Mouse (Mus musculus) frontal cortex, postnatal 25 days (tissue): Measurements from ENCODE around the gene Msmo1.

Experiments
- DNase-seq, 2 experiments: peaks; one replicate each; pipeline ENCODE4 v3.0.0; 2022; ENCODE audit warnings: low spot score in 2 of 2

The Msmo1 gene

DNA sequence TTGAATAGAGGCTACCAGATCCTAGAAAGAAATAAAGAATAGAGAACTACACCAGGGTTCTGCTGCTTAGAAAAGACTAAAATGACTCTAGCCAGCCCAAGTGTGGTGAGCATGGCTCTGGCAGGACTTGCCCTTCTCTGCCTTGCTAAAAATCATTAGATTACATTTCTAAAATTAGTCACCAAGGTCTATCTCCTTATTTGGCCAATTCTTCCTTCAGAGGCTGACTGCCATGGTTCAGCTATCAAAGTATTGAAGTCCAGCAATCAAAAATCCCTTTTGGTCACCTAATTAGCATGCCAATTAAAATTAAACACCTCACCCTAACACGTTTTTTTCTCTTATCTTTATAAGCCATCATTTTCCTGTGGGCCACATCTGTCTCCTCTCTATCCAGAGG lies 22.0 kb downstream of the Msmo1 start:
- no peak for DNase-seq

DNA sequence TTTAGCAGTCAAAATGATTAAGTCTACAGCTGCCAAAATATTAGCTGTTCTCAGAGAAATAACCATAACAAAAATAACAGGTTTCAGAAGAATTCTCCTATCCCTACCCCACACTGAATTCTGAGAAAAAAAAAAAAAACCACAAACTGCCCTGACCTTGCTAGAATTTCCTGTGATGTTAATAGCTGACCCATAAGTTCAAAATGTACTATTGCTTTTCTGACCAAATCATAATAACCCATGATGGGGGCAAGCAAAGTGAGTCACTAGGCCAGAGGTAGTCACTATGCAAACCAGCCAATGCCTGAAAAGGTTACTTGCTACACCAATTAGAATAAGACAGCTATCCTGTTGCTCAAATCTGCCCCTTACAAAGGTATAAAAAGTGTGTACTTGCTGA lies 26.1 kb downstream of the Msmo1 start:
- no peak for DNase-seq

DNA sequence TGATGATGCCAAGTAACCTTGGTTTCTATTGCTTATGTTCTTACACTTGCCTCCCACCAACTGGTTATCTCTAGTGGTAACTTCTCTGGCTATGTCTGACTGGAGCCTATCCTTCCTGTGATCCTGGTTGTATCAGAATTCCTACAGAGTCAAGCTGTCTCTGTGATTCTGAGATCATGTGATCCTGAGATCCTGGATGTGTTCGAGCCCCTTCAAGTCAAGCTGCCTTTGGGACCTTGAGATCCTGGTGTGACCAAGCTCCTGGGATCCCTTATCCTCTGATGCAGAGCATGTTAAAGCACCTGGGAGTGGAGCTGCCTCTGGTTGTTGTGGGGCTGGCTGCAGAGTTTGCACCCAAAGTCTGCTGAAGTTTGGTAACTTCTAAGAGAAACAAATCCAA lies 30.4 kb downstream of the Msmo1 start:
- DNase-seq: no peak

DNA sequence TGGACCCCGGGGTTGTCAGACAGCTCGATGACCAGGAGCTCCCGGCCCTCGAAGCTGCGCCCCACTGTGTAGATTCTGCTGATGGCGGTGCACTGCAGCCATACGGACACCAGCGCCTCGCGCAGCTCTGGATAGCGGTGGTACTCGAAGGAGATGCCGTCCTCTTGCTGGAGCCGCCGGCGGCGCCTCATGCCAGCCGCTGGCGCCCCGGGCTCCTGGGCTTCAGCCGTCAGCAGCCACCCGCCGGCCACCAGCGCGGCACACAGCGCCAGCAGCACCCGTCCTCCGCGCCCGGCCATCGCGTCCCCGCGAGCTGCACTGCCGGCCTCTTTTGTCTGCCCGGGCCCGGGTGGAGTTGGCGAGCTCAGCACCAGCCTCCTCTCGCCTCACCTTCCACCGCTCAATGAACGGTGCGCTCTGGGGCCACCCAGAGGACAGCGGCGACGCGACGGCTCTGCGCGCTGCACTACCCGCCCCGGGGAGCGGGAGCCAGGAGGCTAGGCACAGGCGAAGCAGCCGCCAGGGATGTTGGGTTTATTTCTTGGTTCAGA lies 40.9 kb downstream of the Msmo1 start, which contains the start of gene Cpe:
Gene Cpe (minus strand): TSS at position 404 of the 551 bp plus-strand sequence.
- DNase-seq: peak; percentile 72 to 78

DNA sequence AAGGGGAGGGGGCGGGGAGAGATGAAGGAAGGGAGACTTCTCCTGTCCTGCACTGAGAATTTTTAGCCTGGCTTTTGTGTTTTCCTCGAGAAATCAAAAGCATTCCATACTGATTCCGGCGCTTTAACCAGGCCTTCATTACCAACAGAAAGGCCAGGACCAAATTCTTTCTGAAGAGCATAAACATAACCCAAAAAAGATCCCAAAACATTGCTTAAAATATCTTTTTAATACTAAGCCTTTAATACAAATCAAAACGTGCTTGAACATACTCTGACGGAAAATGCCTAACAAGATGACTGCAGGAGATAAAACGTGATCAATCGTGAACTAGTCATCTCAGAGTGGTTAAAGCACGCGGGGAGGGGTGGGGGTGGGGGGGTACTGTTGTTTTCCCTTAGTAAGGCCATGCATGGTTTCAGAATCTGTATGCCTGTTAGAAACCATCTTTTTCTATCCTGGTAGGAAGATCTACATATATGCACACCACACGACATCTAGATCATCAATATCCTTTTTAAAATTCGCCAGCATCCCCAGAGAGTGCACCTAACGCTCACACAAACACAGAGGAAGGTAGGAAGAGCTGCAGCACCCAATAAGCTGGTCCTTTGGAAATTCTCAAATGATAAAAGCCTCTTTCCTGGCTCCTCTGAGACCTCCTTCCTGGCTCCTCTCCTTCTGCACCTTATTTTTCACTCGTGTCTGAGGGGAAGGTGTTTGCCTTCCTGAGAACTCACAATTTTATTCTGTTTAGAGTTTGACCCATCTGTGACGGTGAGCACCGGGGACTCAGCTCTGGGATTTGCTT lies 41.8 kb downstream of the Msmo1 start:
- no peak for DNase-seq

DNA sequence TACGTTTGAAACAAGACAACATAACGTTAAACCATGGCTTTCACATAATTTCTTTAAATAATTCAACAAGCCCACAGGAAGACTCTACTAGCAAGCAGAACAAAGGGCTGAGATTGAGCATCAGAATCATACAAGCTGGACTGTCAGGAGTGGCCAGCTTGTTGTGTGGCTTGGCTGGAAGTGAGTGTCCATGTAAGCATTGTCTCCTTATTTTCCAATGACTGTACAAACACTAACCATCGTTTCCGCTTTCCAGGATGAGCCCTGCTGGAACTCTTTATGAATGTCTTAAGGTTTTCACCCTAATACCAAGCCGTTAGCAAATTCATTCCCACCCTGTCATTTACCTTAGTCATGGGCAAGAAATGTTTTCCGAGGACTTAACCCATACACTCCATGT lies 42.7 kb downstream of the Msmo1 start:
- no peak for DNase-seq

DNA sequence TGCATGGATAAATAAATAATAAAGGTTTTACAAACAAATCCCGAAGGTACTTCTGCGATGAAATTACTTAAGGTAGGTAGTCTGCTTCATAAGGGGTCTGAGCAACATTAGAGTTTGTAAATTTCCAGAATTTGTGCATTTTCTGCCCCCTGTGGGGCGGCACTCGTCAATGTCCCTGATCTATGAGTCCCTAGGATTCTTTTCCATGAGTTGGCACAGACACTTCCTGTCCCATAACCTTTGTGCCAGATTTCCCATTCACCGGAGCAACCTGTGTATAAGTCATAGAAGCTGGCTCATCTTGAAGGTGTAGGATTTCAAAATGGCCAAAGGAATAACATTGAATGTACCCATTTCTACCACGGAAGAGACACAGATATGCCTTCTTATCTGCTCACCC lies 43.3 kb downstream of the Msmo1 start:
- DNase-seq: no peak

DNA sequence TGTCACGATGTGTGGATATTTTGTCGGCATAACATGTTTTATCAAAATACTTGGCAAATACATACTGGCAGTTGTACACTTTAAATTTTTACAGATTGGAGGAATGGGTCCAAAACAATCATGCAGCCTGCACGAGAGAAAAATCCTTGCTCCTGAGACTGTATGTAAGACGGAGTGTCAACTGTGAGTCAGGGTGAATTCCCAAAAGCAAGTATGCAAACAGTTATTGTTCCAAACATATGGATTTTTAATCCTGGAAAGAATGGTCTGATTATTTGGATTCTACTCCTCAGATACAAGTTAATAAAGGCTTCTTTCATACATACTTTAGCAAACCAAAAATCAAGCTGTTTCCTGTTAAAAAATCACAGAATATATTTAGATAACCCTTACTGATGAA lies 44.9 kb downstream of the Msmo1 start:
- DNase-seq: no peak

DNA sequence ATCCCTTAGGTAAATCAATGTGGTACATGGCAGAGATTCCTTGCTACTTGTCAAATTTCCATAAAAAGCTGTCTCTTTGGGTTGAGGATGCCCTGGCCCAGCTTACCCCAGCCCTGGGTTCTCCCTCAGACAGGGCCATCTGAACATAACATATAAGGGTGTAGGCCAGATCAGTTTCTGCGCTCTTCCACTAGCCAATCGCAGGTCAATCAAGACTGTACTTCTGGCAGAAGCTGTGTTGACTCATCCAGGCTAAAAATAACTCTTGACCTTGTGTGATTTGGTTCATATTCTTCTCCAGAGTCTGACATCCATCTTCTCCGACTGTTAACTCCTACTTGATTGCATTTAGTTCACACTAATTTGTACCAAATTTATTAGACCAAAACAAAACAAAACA lies 45.4 kb downstream of the Msmo1 start:
- DNase-seq: no peak

DNA sequence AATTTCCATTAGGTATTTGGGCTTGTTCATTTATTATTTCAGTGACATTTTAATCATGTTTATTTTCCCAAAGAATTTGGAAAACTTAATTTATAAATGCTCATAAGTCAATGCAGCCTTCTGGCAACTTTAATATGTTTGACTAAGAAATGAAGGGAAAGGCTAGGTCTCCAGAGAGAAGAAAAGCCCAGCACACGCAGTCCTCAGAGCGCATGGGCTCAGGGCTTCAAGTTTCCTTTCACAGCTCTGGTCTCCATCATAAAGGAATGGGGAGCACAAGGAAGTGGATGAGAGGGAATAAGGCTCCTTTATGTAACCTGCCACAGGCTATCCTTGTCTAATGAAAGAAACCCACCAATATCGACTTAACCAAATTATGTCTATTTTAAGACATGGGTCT lies 51.1 kb downstream of the Msmo1 start:
- no peak for DNase-seq

DNA sequence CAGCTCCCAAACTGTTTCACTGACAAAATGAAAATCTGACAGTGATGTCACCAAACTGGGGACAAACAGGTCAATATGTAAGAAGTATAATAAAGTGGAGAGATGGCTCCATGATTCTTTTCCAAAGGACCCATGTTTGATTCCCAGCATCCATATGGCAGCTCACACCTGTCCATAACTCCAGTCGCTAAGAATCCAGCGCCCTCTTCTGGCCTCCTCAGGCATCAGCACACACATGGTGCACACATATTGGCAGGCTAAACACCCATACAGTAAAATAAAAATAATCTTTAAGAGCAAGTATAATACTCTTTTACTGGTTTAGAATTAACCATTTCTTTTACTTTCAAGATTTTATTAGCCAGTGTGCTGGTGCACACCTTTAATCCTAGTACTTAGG lies 57.2 kb downstream of the Msmo1 start:
- DNase-seq: no peak

DNA sequence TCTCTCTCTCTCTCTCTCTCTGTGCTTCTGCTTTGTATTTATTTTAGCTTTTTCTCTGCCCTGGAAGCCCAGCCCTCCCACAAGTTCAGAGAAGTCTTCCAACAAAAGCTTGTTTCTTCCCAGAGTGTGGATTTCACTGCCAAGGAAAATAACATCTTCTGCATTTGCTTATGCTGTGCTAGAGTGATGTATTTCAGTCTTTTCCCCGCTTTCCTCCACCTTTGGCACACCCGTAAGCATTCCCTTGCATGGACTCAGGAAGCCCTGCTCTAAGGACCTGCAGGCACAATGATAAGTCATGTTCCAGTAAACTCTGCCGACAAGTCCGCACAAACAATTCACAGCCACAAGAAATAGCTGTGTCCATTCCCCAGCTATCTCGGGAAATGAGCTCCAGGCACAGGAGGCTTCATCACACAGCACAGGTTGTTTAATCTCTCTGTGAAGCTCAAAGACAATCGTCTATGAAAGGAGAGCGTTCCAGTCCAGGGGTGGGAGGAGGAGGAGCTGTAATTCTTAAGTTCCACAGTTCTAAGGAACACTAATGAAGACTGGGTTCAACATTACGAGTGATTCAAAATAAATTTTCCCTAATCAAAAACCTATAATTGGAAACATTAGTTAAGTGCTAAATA lies 58.5 kb downstream of the Msmo1 start:
- no peak for DNase-seq

DNA sequence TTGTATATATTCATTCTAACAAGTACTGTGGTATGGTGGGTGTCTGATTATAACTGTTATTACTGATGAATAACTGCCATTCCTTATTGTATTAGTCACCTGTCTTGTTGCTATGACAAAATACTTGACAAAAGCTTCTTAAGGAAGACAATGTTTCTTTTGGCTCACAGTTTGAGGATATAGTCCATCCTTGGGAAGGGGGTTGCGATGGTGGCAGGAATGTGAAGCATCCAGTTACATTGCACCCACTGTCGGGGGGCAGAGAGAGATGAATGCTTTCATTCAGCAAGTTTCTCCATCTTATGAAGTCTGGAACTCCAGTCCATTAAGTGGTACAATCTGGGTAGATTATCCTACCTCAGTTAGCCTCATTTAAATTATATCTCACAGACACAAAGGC lies 60.7 kb downstream of the Msmo1 start:
- no peak for DNase-seq

DNA sequence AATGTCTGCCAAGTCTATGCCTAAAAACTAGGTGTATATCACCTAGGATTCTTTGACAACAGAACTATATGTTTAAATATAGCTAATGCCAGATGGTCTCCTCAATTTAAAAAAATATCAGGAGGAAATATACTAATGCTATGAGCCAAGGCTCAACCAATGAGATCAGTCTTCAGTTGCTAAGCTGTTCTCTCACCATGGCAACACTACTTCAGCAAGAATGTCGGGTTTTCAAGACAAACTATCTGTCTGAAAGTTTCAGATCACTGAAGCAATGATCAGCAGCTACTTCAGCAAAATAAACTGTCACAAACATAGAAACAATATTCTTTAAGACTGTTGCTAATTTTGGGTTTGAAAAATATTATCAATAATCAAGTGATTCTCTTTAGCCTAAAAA lies 61.7 kb downstream of the Msmo1 start:
- DNase-seq: no peak
